Mouse (Mus musculus) layer of hippocampus, adult 11-12 months (tissue): ENCODE data around the gene Rims1.
A peak's percentile ranks its signal among the peaks of the same experiment; 100 is the strongest.

Source experiments
- DNase-seq: peaks from one replicate; pipeline ENCODE4 v3.0.0; 2022; ENCODE audit warnings: low spot score

Gene Rims1

GRCm38 (mm10) chr1:22353687-22354086 is 452.1 kb downstream of the Rims1 start:
- no peak for DNase-seq

GRCm38 (mm10) chr1:22338914-22339313 is 466.9 kb downstream of the Rims1 start:
- DNase-seq: no peak

GRCm38 (mm10) chr1:22320941-22321676 is 484.7 kb downstream of the Rims1 start:
- DNase-seq: no peak

- no peak for DNase-seq
Measured at GRCm38 (mm10) chr1:22315537-22315936, 490.3 kb downstream of the Rims1 start.

- DNase-seq: no peak
Measured at GRCm38 (mm10) chr1:22311471-22311870, 494.3 kb downstream of the Rims1 start.

GRCm38 (mm10) chr1:22306519-22306918 is 499.3 kb downstream of the Rims1 start:
- no peak for DNase-seq

GRCm38 (mm10) chr1:22305932-22306331 is 499.9 kb downstream of the Rims1 start:
- no peak for DNase-seq

GRCm38 (mm10) chr1:22293953-22294352 is 511.8 kb downstream of the Rims1 start:
- DNase-seq: no peak

- no peak for DNase-seq
Measured at GRCm38 (mm10) chr1:22293310-22293709, 512.5 kb downstream of the Rims1 start.

GRCm38 (mm10) chr1:22286807-22287206 is 519.0 kb downstream of the Rims1 start:
- no peak for DNase-seq

- DNase-seq: no peak
Measured at GRCm38 (mm10) chr1:22279954-22280353, 525.8 kb downstream of the Rims1 start.

GRCm38 (mm10) chr1:22274081-22274480 is 531.7 kb downstream of the Rims1 start:
- DNase-seq: no peak

- DNase-seq: no peak
Measured at GRCm38 (mm10) chr1:22270131-22270530, 535.7 kb downstream of the Rims1 start.

- peak; percentile 86 for DNase-seq
Measured at GRCm38 (mm10) chr1:22268581-22269359, 537.0 kb downstream of the Rims1 start.

GRCm38 (mm10) chr1:22266491-22266890 is 539.3 kb downstream of the Rims1 start:
- peak; percentile 34 for DNase-seq

GRCm38 (mm10) chr1:22265528-22265927 is 540.3 kb downstream of the Rims1 start:
- no peak for DNase-seq

- DNase-seq: no peak
Measured at GRCm38 (mm10) chr1:22262169-22262950, 543.4 kb downstream of the Rims1 start.

GRCm38 (mm10) chr1:22261702-22262101 is 544.1 kb downstream of the Rims1 start:
- no peak for DNase-seq

- DNase-seq: no peak
Measured at GRCm38 (mm10) chr1:22260291-22260690, 545.5 kb downstream of the Rims1 start.

GRCm38 (mm10) chr1:22258356-22258755 is 547.4 kb downstream of the Rims1 start:
- DNase-seq: no peak

- no peak for DNase-seq
Measured at GRCm38 (mm10) chr1:22254278-22254677, 551.5 kb downstream of the Rims1 start.

- no peak for DNase-seq
Measured at GRCm38 (mm10) chr1:22252873-22253272, 552.9 kb downstream of the Rims1 start.
